Mouse (Mus musculus): Measurements from ENCODE around the gene Ipo8. TPM values are rescaled to one million over a fixed set of nuclear protein-coding genes. Genes with fewer than 3 reads are reported as not detected.

Ipo8 gene
- total RNA-seq, 1 experiment = 35.8 TPM

DNA sequence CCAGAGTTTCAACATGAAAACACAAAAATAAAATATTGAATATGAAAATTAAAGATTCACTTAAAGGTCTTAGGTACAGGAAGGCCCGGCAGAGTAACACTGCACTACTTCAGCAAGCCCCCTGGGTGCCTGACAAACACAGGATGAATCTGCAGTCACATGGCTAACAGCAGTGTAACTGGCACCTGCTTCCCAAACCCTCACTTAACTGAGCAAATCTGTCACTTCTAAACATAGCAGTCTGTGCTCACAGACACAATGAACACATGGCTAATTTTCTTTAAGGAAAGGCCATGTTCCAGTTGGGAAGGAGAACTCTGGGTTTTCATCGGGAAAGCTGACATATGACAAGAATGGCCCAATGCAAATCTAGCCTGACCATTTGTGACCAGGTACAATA is 36.1 kb downstream of the Ipo8 start:
- in situ Hi-C loops (cut with MboI; ENCODE audit: low sequenced_read_pairs in 2 of 2, unreplicated experiment in 2 of 2) = no loop called here
- Histone ChIP-seq H3K9ac (ENCODE audit: insufficient read depth, low read depth, low read length, poor library complexity, severe bottlenecking) (no peak overlapping the region), H3K36me3 (ENCODE audit: control insufficient read depth, insufficient read depth, low read length, poor library complexity, severe bottlenecking) (peaks cover 6% of the 10 kb centered on the region), H3K4me3 (ENCODE audit: insufficient read depth in 1 of 2, low read depth in 1 of 2, low read length in 2 of 2, poor library complexity in 1 of 2, severe bottlenecking in 1 of 2) (no peak overlapping the region), H3K27ac (ENCODE audit: insufficient read depth, low read depth, low read length, poor library complexity, severe bottlenecking) (no peak overlapping the region), H3K4me1 (ENCODE audit: control insufficient read depth in 2 of 2, insufficient read depth in 2 of 2, low read length in 2 of 2, poor library complexity in 1 of 2) (no peaks in the 10 kb centered on the region), H3K9me3 (ENCODE audit: control insufficient read depth, insufficient read depth, low read depth, low read length) (no peaks in the 10 kb centered on the region)
- TF ChIP-seq ZC3H11A (IDR thresholded peaks at IDR 0.05; ENCODE audit: borderline replicate concordance, low read depth, low read length) (no peak), MAFK (IDR thresholded peaks at IDR 0.05; ENCODE audit: insufficient read depth, low read depth, low read length) (no peak), HCFC1 (IDR thresholded peaks at IDR 0.05; ENCODE audit: borderline replicate concordance, insufficient read depth, low read length) (no peak), CHD2 (IDR thresholded peaks at IDR 0.05; ENCODE audit: low read depth, low read length) (no peak), ZNF384 (IDR thresholded peaks at IDR 0.05; ENCODE audit: low read depth, low read length) (no peak)
- no peak for DNase-seq (ENCODE audit: low read depth, low spot score)

DNA sequence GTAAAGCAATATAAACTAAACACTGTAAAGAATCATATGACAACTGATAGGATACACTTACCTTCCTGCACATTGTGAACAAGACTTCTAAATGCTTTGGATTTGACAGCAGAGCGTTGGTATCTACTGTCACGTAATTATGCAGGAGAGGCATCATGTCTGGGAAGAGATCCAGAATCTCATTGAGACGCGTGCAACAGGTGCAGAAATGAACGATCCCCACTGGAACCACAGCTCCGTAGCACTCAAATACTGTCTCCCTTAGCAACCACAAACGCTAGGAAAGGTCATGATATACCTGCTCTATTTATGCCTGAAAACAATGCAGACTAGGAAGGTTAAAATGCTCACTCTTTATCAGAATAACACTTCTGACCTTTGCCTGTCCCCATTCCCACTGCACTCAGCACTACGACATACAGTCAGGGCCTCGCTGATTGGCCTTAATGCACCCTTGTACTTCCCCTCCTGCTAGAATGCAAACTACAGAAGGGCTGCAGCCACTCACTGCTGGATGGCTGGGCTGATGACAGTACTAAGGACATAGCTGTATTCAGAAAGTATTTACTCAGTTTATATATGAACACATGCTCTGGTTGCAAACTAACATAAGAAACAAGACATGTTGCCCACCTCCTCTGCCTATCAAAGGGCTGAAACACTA is 42.1 kb downstream of the Ipo8 start:
- no peaks in the 10 kb centered on the region for H3K4me1 ChIP-seq (ENCODE audit: control insufficient read depth in 2 of 2, insufficient read depth in 2 of 2, low read length in 2 of 2, poor library complexity in 1 of 2)
- no peak overlapping the region for H3K9ac ChIP-seq (ENCODE audit: insufficient read depth, low read depth, low read length, poor library complexity, severe bottlenecking)
- peaks cover 4% of the 10 kb centered on the region; the same call in 1 of the 2 replicates for H3K36me3 ChIP-seq (ENCODE audit: control insufficient read depth, insufficient read depth, low read length, poor library complexity, severe bottlenecking)
- no peak for DNase-seq (ENCODE audit: low read depth, low spot score)
- no peak overlapping the region for H3K27ac ChIP-seq (ENCODE audit: insufficient read depth, low read depth, low read length, poor library complexity, severe bottlenecking)
- H3K4me3 ChIP-seq (ENCODE audit: insufficient read depth in 1 of 2, low read depth in 1 of 2, low read length in 2 of 2, poor library complexity in 1 of 2, severe bottlenecking in 1 of 2) = no peak overlapping the region
- no peak for TF ChIP-seq CHD2 (IDR thresholded peaks at IDR 0.05; ENCODE audit: low read depth, low read length)
- no peaks in the 10 kb centered on the region for H3K9me3 ChIP-seq (ENCODE audit: control insufficient read depth, insufficient read depth, low read depth, low read length)
- in situ Hi-C loops (cut with MboI; ENCODE audit: low sequenced_read_pairs in 2 of 2, unreplicated experiment in 2 of 2) = no loop called here

DNA sequence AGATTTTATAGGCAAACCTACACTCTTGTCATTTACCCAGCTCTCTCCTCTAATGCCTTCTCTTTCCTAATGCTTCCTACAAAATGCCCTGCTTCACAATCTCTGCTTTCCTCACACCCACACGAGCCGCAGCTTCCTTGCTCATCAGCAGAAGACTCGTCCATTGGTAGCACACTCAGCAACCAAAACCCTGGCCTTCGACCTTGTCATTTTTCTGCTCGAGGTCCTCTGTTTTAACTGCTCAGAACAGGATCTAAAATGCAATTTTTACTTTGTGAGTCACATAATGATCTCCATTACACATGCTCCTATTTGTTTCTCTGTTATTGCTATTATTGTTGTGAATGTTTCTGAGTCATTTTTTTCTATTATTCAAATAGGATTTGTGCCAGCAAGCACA is 45.1 kb downstream of the Ipo8 start:
- no peak for DNase-seq (ENCODE audit: low read depth, low spot score)
- H3K4me3 ChIP-seq (ENCODE audit: insufficient read depth in 1 of 2, low read depth in 1 of 2, low read length in 2 of 2, poor library complexity in 1 of 2, severe bottlenecking in 1 of 2) = no peak overlapping the region
- H3K9me3 ChIP-seq (ENCODE audit: control insufficient read depth, insufficient read depth, low read depth, low read length) = no peaks in the 10 kb centered on the region
- in situ Hi-C loops (cut with MboI; ENCODE audit: low sequenced_read_pairs in 2 of 2, unreplicated experiment in 2 of 2) = no loop called here
- no peaks in the 10 kb centered on the region for H3K4me1 ChIP-seq (ENCODE audit: control insufficient read depth in 2 of 2, insufficient read depth in 2 of 2, low read length in 2 of 2, poor library complexity in 1 of 2)
- no peak overlapping the region for H3K9ac ChIP-seq (ENCODE audit: insufficient read depth, low read depth, low read length, poor library complexity, severe bottlenecking)
- TF ChIP-seq ZC3H11A (IDR thresholded peaks at IDR 0.05; ENCODE audit: borderline replicate concordance, low read depth, low read length) (no peak), ZNF384 (IDR thresholded peaks at IDR 0.05; ENCODE audit: low read depth, low read length) (no peak), HCFC1 (IDR thresholded peaks at IDR 0.05; ENCODE audit: borderline replicate concordance, insufficient read depth, low read length) (no peak), MAFK (IDR thresholded peaks at IDR 0.05; ENCODE audit: insufficient read depth, low read depth, low read length) (no peak), CHD2 (IDR thresholded peaks at IDR 0.05; ENCODE audit: low read depth, low read length) (no peak)
- no peak overlapping the region for H3K27ac ChIP-seq (ENCODE audit: insufficient read depth, low read depth, low read length, poor library complexity, severe bottlenecking)
- H3K36me3 ChIP-seq (ENCODE audit: control insufficient read depth, insufficient read depth, low read length, poor library complexity, severe bottlenecking) = peaks cover 7% of the 10 kb centered on the region; the same call in 1 of the 2 replicates

- in situ Hi-C loops (cut with MboI; ENCODE audit: low sequenced_read_pairs in 2 of 2, unreplicated experiment in 2 of 2) = no loop called here
- Histone ChIP-seq H3K27ac (ENCODE audit: insufficient read depth, low read depth, low read length, poor library complexity, severe bottlenecking) (no peak overlapping the region), H3K36me3 (ENCODE audit: control insufficient read depth, insufficient read depth, low read length, poor library complexity, severe bottlenecking) (peaks cover 7% of the 10 kb centered on the region; the same call in 1 of the 2 replicates), H3K9ac (ENCODE audit: insufficient read depth, low read depth, low read length, poor library complexity, severe bottlenecking) (no peak overlapping the region), H3K9me3 (ENCODE audit: control insufficient read depth, insufficient read depth, low read depth, low read length) (no peaks in the 10 kb centered on the region), H3K4me1 (ENCODE audit: control insufficient read depth in 2 of 2, insufficient read depth in 2 of 2, low read length in 2 of 2, poor library complexity in 1 of 2) (no peaks in the 10 kb centered on the region), H3K4me3 (ENCODE audit: insufficient read depth in 1 of 2, low read depth in 1 of 2, low read length in 2 of 2, poor library complexity in 1 of 2, severe bottlenecking in 1 of 2) (no peak overlapping the region)
- no peak for DNase-seq (ENCODE audit: low read depth, low spot score)
- TF ChIP-seq ZC3H11A (IDR thresholded peaks at IDR 0.05; ENCODE audit: borderline replicate concordance, low read depth, low read length) (no peak), MAFK (IDR thresholded peaks at IDR 0.05; ENCODE audit: insufficient read depth, low read depth, low read length) (no peak), HCFC1 (IDR thresholded peaks at IDR 0.05; ENCODE audit: borderline replicate concordance, insufficient read depth, low read length) (no peak), CHD2 (IDR thresholded peaks at IDR 0.05; ENCODE audit: low read depth, low read length) (no peak), ZNF384 (IDR thresholded peaks at IDR 0.05; ENCODE audit: low read depth, low read length) (no peak)
Observed at GRCm38 (mm10) chr6:148784418-148784817, 46.8 kb downstream of the Ipo8 start.

DNA sequence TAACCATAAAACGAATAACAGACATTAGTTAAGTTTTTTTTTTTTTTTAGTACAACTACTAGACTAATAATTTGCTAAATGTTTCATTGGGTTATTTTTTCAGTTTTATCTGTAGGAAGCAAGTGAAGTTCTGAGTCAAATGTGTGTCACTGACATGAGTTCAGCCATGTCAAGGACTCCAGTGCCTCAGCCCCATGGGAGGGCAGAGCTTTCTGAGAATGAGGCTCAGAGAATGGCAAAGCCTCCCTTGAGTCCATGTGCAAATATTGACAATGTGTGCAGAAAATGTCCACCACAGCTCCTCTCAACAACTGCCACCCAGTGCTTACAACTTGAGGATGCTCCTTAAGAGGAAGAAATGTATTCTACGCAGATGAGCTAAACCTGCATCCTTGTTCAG is 55.0 kb downstream of the Ipo8 start:
- in situ Hi-C loops (cut with MboI; ENCODE audit: low sequenced_read_pairs in 2 of 2, unreplicated experiment in 2 of 2) = no loop called here
- no peak overlapping the region for H3K9ac ChIP-seq (ENCODE audit: insufficient read depth, low read depth, low read length, poor library complexity, severe bottlenecking)
- H3K36me3 ChIP-seq (ENCODE audit: control insufficient read depth, insufficient read depth, low read length, poor library complexity, severe bottlenecking) = peaks cover 9% of the 10 kb centered on the region
- no peak overlapping the region for H3K27ac ChIP-seq (ENCODE audit: insufficient read depth, low read depth, low read length, poor library complexity, severe bottlenecking)
- no peaks in the 10 kb centered on the region for H3K4me1 ChIP-seq (ENCODE audit: control insufficient read depth in 2 of 2, insufficient read depth in 2 of 2, low read length in 2 of 2, poor library complexity in 1 of 2)
- TF ChIP-seq ZNF384 (IDR thresholded peaks at IDR 0.05; ENCODE audit: low read depth, low read length) = no peak
- TF ChIP-seq HCFC1 (IDR thresholded peaks at IDR 0.05; ENCODE audit: borderline replicate concordance, insufficient read depth, low read length) = no peak
- TF ChIP-seq CHD2 (IDR thresholded peaks at IDR 0.05; ENCODE audit: low read depth, low read length) = no peak
- TF ChIP-seq ZC3H11A (IDR thresholded peaks at IDR 0.05; ENCODE audit: borderline replicate concordance, low read depth, low read length) = no peak
- H3K4me3 ChIP-seq (ENCODE audit: insufficient read depth in 1 of 2, low read depth in 1 of 2, low read length in 2 of 2, poor library complexity in 1 of 2, severe bottlenecking in 1 of 2) = no peak overlapping the region
- H3K9me3 ChIP-seq (ENCODE audit: control insufficient read depth, insufficient read depth, low read depth, low read length) = no peaks in the 10 kb centered on the region
- DNase-seq (ENCODE audit: low read depth, low spot score) = no peak
